Mouse (Mus musculus): ENCODE data around the gene Fam71a. TPM values are rescaled to one million over a fixed set of nuclear protein-coding genes. Genes with fewer than 3 reads are reported as not detected.

Fam71a gene
- polyA plus RNA-seq, 1 experiment from 2014 or later, result not detected

Other genes starting within 250 kb of the Fam71a start
- gene Angel2, start 239.7 kb downstream of the Fam71a start, polyA plus RNA-seq (2016; fragmentation: Nextera tagmentation; extraction: Ambion mirVana), result 65.3 and 66.0 TPM in 2 replicates
- gene Vash2, start 185.5 kb downstream of the Fam71a start, polyA plus RNA-seq (2016; fragmentation: Nextera tagmentation; extraction: Ambion mirVana), result 82.5 and 82.9 TPM in 2 replicates
- 8.4 and 9.6 TPM in 2 replicates for gene Flvcr1, start 138.7 kb downstream of the Fam71a start, polyA plus RNA-seq (2016; fragmentation: Nextera tagmentation; extraction: Ambion mirVana)
- 0.53 TPM in 1 of 2 replicates, not detected in the other for gene Spata45, start 128.2 kb downstream of the Fam71a start, polyA plus RNA-seq (2016; fragmentation: Nextera tagmentation; extraction: Ambion mirVana)
- 13.8 and 14.8 TPM in 2 replicates for gene Tatdn3, start 101.9 kb downstream of the Fam71a start, polyA plus RNA-seq (2016; fragmentation: Nextera tagmentation; extraction: Ambion mirVana)
- 14.5 and 15.2 TPM in 2 replicates for gene Nsl1, start 101.8 kb downstream of the Fam71a start, polyA plus RNA-seq (2016; fragmentation: Nextera tagmentation; extraction: Ambion mirVana)
- gene Batf3, start 67.0 kb downstream of the Fam71a start, polyA plus RNA-seq (2016; fragmentation: Nextera tagmentation; extraction: Ambion mirVana), result 2.8 and 4.2 TPM in 2 replicates
- gene Atf3, start 53.2 kb upstream of the Fam71a start, polyA plus RNA-seq (2016; fragmentation: Nextera tagmentation; extraction: Ambion mirVana), result 2.0 and 2.1 TPM in 2 replicates
- gene Nenf, start 153.4 kb upstream of the Fam71a start, polyA plus RNA-seq (2016; fragmentation: Nextera tagmentation; extraction: Ambion mirVana), result 81.9 and 85.8 TPM in 2 replicates
- 36.2 and 37.2 TPM in 2 replicates for gene Tmem206, start 161.1 kb upstream of the Fam71a start, polyA plus RNA-seq (2016; fragmentation: Nextera tagmentation; extraction: Ambion mirVana)
- 16.2 and 16.5 TPM in 2 replicates for gene Ppp2r5a, start 238.5 kb upstream of the Fam71a start, polyA plus RNA-seq (2016; fragmentation: Nextera tagmentation; extraction: Ambion mirVana)